Mouse (Mus musculus) olfactory bulb, adult 2 months (tissue): ENCODE results near the gene Tmem88.

Source experiments
- CTCF ChIP-seq: fragments of 200-500 bp; IDR thresholded peaks from 2 replicates; pipeline ENCODE4 v1.5.1; 2012; ENCODE audit warnings: low read depth, mild to moderate bottlenecking, low read length, moderate library complexity; ENCODE audit not compliant: insufficient read depth
- POLR2A ChIP-seq: fragments of 200-500 bp; IDR thresholded peaks from 2 replicates; pipeline ENCODE4 v1.6.1; 2012; ENCODE audit warnings: mild to moderate bottlenecking, low read depth, low read length, moderate library complexity; ENCODE audit not compliant: insufficient read depth

DNA sequence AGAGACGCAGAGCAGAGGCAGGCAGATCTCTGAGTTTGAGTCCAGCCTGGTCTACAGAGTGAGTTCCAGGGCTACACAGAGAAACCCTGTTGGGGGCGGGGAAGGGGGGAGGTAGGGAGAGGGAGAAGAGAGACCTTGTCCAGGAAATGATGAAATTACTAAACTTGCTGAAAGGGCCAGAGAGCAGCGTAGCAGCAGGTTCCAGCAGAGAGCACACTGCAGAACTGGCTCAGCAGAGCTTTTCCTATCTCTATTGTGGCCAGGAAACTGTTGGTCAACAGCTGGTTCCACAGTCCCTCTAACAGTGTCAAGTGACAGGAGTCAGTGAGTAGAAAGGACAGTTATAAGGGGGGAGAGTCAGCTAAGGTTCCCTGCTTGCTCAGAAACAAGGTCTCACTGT, 18.4 kb downstream of the Tmem88 start:
- TF ChIP-seq POLR2A (no peak), CTCF (no peak)
